Mouse (Mus musculus) forebrain, postnatal 0 days (tissue): ENCODE results near the gene AA792892. TPM values are rescaled to one million over a fixed set of nuclear protein-coding genes. Genes with fewer than 3 reads are reported as not detected.
"Not testable (repeated sequence)": the region's sequence is repeated elsewhere in the genome, so short reads cannot be mapped to it uniquely, and the experiment has no call there.

Experiments used
- ATAC-seq: fragments of 200-750 bp; cut with Nextera tagmentation; 2 replicates; pipeline ENCODE4 v1.8.0; 2017; ENCODE audit warnings: mild to moderate bottlenecking, moderate library complexity
- DNase-seq: peaks from one replicate; pipeline ENCODE4 v3.0.0-alpha.2; 2015
- H3K27ac ChIP-seq: fragments of 300-500 bp; sonication (generic); 2 replicates; pipeline ENCODE4 v1.5.1; 2014; ENCODE audit warnings: low read depth, mild to moderate bottlenecking, antibody characterized with exemption, low read length, moderate library complexity, mixed read lengths
- H3K27me3 ChIP-seq: fragments of 300-500 bp; sonication (generic); 2 replicates; pipeline ENCODE4 v1.6.1; 2014; ENCODE audit warnings: mild to moderate bottlenecking, low read length, mixed read lengths; ENCODE audit not compliant: insufficient read depth
- H3K36me3 ChIP-seq: fragments of 300-500 bp; sonication (generic); 2 replicates; pipeline ENCODE4 v1.6.1; 2014; ENCODE audit warnings: mild to moderate bottlenecking, moderate library complexity; ENCODE audit not compliant: insufficient read depth
- H3K4me1 ChIP-seq: fragments of 300-500 bp; sonication (generic); 2 replicates; pipeline ENCODE4 v1.6.1; 2014; ENCODE audit warnings: antibody characterized with exemption; ENCODE audit not compliant: insufficient read depth
- H3K4me2 ChIP-seq: fragments of 300-500 bp; sonication (generic); 2 replicates; pipeline ENCODE4 v1.6.1; 2014; ENCODE audit warnings: low read depth, mild to moderate bottlenecking, moderate library complexity
- H3K4me3 ChIP-seq: fragments of 300-500 bp; sonication (generic); 2 replicates; pipeline ENCODE4 v1.5.1; 2014; ENCODE audit warnings: low read depth, low read length, mixed read lengths
- H3K9ac ChIP-seq: fragments of 300-500 bp; sonication (generic); 2 replicates; pipeline ENCODE4 v1.6.1; 2014; ENCODE audit warnings: mild to moderate bottlenecking
- H3K9me3 ChIP-seq: fragments of 300-500 bp; sonication (generic); 2 replicates; pipeline ENCODE4 v1.6.1; 2016; ENCODE audit warnings: low read length
- WGBS: fragments of 180-500 bp; shearing (Covaris S2); extraction: QIAGEN DNeasy Blood & Tissue Kit; methylation state at CpG from one replicate; pipeline ENCODE4 v1.1.7; 2014; 5-methylcytosine and 5-hydroxymethylcytosine counted together
- polyA plus RNA-seq: library from polyadenylated mRNA; unstranded; fragments of >200 nt; fragmentation: Nextera tagmentation; extraction: Ambion mirVana; gene quantifications from 2 replicates; pipeline ENCODE4 v1.2.1, GENCODE M21; 2015
- total RNA-seq: library from RNA; depleted of rRNA; stranded (reverse); fragments of >200 nt; gene quantifications from 2 replicates; pipeline ENCODE4 v1.2.3, GENCODE M21; 2014; rRNA removed

The AA792892 gene
- not detected in 2 replicates for total RNA-seq
- not detected in 2 replicates for polyA plus RNA-seq

DNA sequence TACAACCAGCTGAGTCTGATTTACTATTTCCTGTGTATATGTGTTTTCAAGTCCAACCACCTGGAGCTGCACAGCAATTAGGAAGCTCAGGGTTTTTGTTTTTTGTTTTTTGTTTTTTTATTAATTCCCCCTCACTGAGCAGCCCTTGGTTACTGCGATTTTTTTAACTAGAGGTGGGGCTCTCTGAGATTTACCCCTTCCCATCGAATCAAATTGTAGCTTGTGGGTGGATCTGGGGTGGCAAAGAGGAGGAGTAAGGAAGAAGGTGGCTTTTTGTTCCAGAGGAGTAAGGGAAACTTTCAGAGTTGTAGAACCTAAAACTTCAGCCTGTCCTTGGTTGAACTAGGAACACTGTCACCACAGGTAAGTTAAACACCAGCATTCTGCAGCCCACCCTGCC lies at the start of gene AA792892:
Gene AA792892 (plus strand): TSS at position 301 of the 400 bp plus-strand sequence.
- H3K9ac ChIP-seq, DNase-seq, H3K4me3 ChIP-seq, H3K4me2 ChIP-seq, ATAC-seq, H3K27me3 ChIP-seq, H3K27ac ChIP-seq, H3K36me3 ChIP-seq, H3K4me1 ChIP-seq, H3K9me3 ChIP-seq: not testable (repeated sequence)
- no CpG with 5 or more reads among the region's 2 CpGs for WGBS

DNA sequence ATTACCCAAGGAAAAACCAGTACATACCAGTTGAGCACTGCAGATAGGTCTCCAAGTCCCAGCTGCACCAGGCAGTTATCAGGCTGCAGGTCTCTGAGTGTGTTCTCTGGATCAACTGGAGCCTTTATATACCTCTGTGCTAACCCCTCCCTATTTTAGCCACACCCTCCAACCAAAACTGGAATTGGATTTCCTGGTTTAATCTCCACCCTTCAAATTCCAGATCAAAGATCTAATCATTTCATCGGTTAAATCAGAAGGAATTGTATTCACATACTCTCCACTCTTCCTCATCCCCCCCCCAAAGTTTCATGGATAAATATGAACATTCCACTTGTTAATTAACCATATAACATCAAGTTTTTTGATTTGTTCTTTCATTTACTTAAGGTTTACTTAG lies 32.9 kb upstream of the AA792892 start, which contains the start of gene A430089I19Rik:
Gene A430089I19Rik (minus strand): TSS at position 101 of the 400 bp plus-strand sequence.
- not testable (repeated sequence) for DNase-seq, H3K27ac ChIP-seq, H3K36me3 ChIP-seq, H3K9ac ChIP-seq, ATAC-seq, H3K4me3 ChIP-seq, H3K4me2 ChIP-seq, H3K4me1 ChIP-seq, H3K27me3 ChIP-seq, H3K9me3 ChIP-seq
- 92% methylated on average over 1 of the region's 1 CpGs for WGBS

DNA sequence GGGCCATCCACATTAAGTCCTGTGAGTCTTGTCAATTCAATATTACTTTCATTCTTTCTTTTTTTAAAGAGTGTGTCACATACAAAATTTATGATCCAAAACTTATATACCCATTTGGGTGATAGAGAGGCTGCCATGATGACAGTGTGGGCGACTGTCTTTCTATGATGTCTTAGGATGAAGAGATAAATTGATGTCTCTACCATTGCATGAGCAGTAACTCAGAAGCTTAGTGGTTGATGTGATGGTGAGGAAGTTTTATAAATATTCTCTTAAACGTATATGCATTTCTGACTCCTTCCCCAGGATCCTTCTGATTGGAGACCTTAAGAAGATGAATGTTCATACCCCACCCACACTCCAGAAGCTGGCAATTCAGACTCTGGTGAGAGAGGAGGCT lies 25.4 kb upstream of the AA792892 start, which contains the start of gene Gm6502:
Gene Gm6502 (plus strand): TSS at position 301 of the 400 bp plus-strand sequence.
- not testable (repeated sequence) for H3K9me3 ChIP-seq, H3K4me1 ChIP-seq, H3K27ac ChIP-seq, H3K9ac ChIP-seq, H3K4me2 ChIP-seq, H3K27me3 ChIP-seq, H3K36me3 ChIP-seq, DNase-seq, ATAC-seq, H3K4me3 ChIP-seq
- WGBS, result no CpG with 5 or more reads among the region's 2 CpGs

Other genes with a start within 250 kb of the AA792892 start
- gene Gm3106, start 121.7 kb upstream of the AA792892 start, total RNA-seq, result not detected in 2 replicates
- not detected in 2 replicates for gene Gm3106, start 121.7 kb upstream of the AA792892 start, polyA plus RNA-seq
- gene A430089I19Rik, start 33.0 kb upstream of the AA792892 start, total RNA-seq, result not detected in 2 replicates
- not detected in 2 replicates for gene A430089I19Rik, start 33.0 kb upstream of the AA792892 start, polyA plus RNA-seq
- not detected in 2 replicates for gene Gm6502, start 25.3 kb upstream of the AA792892 start, total RNA-seq
- gene Gm6502, start 25.3 kb upstream of the AA792892 start, polyA plus RNA-seq, result not detected in 2 replicates
- gene Gm7682, start 106.0 kb downstream of the AA792892 start, total RNA-seq, result not detected in 2 replicates
- gene Gm7682, start 106.0 kb downstream of the AA792892 start, polyA plus RNA-seq, result not detected in 2 replicates
- gene Gm3139, start 186.5 kb downstream of the AA792892 start, total RNA-seq, result not detected in 2 replicates
- gene Gm3139, start 186.5 kb downstream of the AA792892 start, polyA plus RNA-seq, result not detected in 2 replicates